Mouse (Mus musculus) adrenal gland, adult 18-20 months (tissue): ENCODE results near the gene Unc119b. TPM values are rescaled to one million over a fixed set of nuclear protein-coding genes. Genes with fewer than 3 reads are reported as not detected.
"Not testable (repeated sequence)": the region's sequence is repeated elsewhere in the genome, so short reads cannot be mapped to it uniquely, and the experiment has no call there.

Source experiments
- DNase-seq, 2 experiments: peaks; one replicate each; pipeline ENCODE4 v3.0.0; 2021 to 2022; ENCODE audit warnings: low spot score in 2 of 2
- long read RNA-seq, 2 experiments: library from polyadenylated mRNA; stranded (forward); transcript quantifications; one replicate each; pipeline ENCODE4 v2.0.0; 2021
- total RNA-seq, 2 experiments: library from RNA; stranded (reverse); gene quantifications; 1 replicate in 1 of 2; 2 replicates in 1 of 2; pipeline ENCODE4 v1.2.3; 2021

The Unc119b gene
- 10 to 100 TPM; 36.6 to 46.1 TPM for total RNA-seq
- long read RNA-seq, experiment 1, transcript Unc119b-201 (5 exons, 3,659 nt) = major isoform, 95 of 101 reads
- long read RNA-seq, experiment 1, partial matches to known transcripts = 1 of 101 reads
- long read RNA-seq, experiment 1, other reads (novel, unspliced or antisense) = 5 of 101 reads
- long read RNA-seq, experiment 2, transcript Unc119b-201 (5 exons, 3,659 nt) = major isoform, 172 of 203 reads
- long read RNA-seq, experiment 2, partial matches to known transcripts = 2 of 203 reads
- long read RNA-seq, experiment 2, other reads (novel, unspliced or antisense) = 28 of 203 reads

- DNase-seq = peak; percentile 89 to 90
Measured at GRCm38 (mm10) chr5:115134234-115135165, at the start of gene Unc119b. Gene Unc119b (minus strand): TSS chr5:115134975.

GRCm38 (mm10) chr5:115183482-115183881 lies 48.7 kb upstream of the Unc119b start:
- no peak for DNase-seq

- no peak for DNase-seq
Measured at GRCm38 (mm10) chr5:115182925-115183324, 48.1 kb upstream of the Unc119b start.

- DNase-seq = peak in 1 of 2 experiments; percentile 46
Measured at GRCm38 (mm10) chr5:115181248-115181940, 46.6 kb upstream of the Unc119b start.

- DNase-seq = no peak
Measured at GRCm38 (mm10) chr5:115179596-115179995, 44.8 kb upstream of the Unc119b start.

- DNase-seq = no peak
Measured at GRCm38 (mm10) chr5:115177866-115178265, 43.1 kb upstream of the Unc119b start.

- DNase-seq = no peak
Measured at GRCm38 (mm10) chr5:115174554-115174953, 39.8 kb upstream of the Unc119b start.

- no peak for DNase-seq
Measured at GRCm38 (mm10) chr5:115170150-115170549, 35.4 kb upstream of the Unc119b start.

- no peak for DNase-seq
Measured at GRCm38 (mm10) chr5:115168641-115169415, 34.1 kb upstream of the Unc119b start.

GRCm38 (mm10) chr5:115167396-115167795 lies 32.6 kb upstream of the Unc119b start:
- DNase-seq = no peak

GRCm38 (mm10) chr5:115166815-115167194 lies 32.0 kb upstream of the Unc119b start:
- no peak for DNase-seq

- DNase-seq = no peak
Measured at GRCm38 (mm10) chr5:115165895-115166814, 31.4 kb upstream of the Unc119b start.

GRCm38 (mm10) chr5:115165351-115165750 lies 30.6 kb upstream of the Unc119b start:
- no peak for DNase-seq

- DNase-seq = not testable (repeated sequence)
Measured at GRCm38 (mm10) chr5:115164446-115164845, 29.7 kb upstream of the Unc119b start.

- peak in 1 of 2 experiments; percentile 67 for DNase-seq
Measured at GRCm38 (mm10) chr5:115163563-115163962, 28.8 kb upstream of the Unc119b start.

- not testable (repeated sequence) for DNase-seq
Measured at GRCm38 (mm10) chr5:115161940-115162279, 27.1 kb upstream of the Unc119b start.

- peak in 1 of 2 experiments; percentile 42 for DNase-seq
Measured at GRCm38 (mm10) chr5:115161064-115161939, 26.5 kb upstream of the Unc119b start.

GRCm38 (mm10) chr5:115160655-115161054 lies 25.9 kb upstream of the Unc119b start:
- no peak for DNase-seq

GRCm38 (mm10) chr5:115159165-115159564 lies 24.4 kb upstream of the Unc119b start:
- DNase-seq = no peak
